Mouse (Mus musculus): Measurements from ENCODE around the gene Amdhd1.
"Not testable (repeated sequence)": the region's sequence is repeated elsewhere in the genome, so short reads cannot be mapped to it uniquely, and the experiment has no call there.

Amdhd1 gene

DNA sequence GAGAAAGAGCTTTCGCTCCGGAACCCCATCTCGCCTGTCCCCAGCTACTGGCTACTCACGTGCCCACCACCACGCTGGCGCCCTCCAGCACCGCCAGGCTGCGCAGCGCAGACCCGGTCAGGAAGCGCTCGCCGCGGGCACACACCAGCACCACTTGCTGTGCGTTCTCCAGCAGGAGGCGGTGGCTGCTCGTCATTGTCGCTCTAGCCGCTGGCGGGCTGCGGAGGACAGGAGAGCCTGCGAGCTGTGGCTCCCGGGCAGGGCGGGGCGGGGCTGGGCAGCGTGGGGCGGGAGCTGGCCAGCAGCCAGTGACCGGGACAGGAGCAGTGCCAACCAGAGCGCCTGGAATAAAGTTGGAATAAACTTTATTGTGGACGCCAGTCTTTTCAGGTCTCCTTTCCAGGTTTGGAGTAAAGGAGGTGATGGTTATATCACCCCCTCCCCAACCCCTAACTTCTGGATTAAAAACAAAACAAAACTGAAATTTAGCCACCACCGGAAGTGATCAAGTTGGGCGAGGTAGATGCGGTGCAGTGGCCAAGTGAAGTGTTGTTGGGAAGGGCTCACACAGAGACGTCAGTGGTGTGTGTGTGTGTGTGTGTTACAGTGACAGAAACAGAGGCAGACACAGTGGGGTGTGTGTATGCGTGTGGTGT is at the start of gene Amdhd1:
TSS of gene Amdhd1 (minus strand) at position 259 of the 656 bp plus-strand sequence.
- peak; percentile 89 for DNase-seq (ENCODE audit: low read depth, low spot score)

DNA sequence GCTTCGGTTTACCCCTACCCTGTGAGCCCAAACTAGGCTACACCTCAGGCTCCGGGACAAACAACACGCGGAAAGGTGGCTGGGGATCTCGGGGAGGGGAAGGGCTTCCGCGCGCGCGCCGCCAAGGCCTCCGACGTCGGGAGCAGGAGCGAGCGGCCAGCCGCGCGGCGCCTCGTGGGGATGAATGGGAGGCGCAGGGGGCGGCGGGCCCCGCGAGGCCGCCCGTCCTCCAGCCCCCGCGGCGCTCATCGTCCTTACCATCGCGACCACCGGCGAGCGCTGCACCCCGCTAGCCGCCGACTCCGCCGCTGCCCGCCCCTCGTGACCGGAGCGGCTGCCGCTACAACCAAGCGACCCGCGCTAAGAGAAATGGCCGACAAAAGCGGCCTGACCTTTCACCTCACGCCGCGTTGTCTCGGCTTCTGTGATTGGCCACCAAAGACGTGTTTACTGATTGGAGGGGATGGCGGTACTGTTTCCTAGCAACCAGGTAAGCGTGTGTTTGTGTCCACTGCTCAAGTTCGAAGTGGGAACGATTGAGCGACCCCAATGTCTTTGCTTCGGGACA is 49.5 kb upstream of the Amdhd1 start, which contains the start of gene Snrpf:
TSS of gene Snrpf (minus strand) at position 426 of the 568 bp plus-strand sequence.
- DNase-seq (ENCODE audit: low read depth, low spot score): peak; percentile 93

DNA sequence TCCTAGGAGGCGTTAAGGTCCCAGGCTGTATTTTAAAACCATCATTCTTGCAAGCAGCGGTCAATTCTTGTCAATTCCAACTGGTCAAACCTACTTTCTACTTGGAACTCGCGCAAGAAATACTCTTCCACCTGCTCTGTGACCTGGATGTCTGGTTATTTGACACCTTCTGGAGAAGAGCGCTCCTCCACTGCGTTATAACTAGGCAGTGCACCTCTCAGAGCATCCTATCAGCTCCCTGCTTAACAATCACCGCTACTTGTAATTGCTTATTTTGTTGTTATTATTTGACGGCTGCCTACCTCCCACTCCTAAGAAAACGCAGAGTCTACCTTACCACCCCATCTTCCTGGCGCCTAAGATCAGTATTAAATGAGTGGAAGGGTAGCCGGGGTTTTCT is 49.0 kb upstream of the Amdhd1 start:
- no peak for DNase-seq (ENCODE audit: low read depth, low spot score)

DNA sequence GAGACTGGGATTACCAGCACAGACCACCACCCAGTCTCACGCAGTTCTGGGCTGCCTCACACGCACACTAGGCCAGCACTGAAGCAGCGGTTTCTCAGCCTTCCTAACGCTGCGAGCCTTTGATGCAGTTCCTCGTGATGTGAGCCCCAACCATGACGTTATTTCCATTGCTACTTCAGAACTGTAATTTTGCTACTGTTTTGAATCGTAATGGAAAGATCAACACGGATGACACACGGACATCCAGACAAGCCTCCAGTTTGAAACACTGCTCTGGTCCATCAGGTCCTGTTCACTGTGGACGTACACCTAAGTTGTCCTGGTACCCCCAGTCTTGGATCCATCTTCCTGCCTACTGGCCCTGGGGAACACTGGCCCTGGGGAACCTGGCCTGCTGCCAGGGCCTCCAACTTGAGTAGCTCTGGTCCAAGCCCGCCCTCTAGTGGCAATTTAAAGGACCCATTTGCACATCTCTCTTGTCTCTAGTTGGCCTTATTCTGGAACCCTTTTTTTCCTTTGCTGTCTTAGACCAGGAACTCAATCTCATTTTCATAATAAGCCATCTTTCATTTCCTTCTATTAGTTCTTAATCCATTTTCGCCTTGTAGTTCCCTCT is 37.5 kb upstream of the Amdhd1 start:
- peak; percentile 79 for DNase-seq (ENCODE audit: low read depth, low spot score)

DNA sequence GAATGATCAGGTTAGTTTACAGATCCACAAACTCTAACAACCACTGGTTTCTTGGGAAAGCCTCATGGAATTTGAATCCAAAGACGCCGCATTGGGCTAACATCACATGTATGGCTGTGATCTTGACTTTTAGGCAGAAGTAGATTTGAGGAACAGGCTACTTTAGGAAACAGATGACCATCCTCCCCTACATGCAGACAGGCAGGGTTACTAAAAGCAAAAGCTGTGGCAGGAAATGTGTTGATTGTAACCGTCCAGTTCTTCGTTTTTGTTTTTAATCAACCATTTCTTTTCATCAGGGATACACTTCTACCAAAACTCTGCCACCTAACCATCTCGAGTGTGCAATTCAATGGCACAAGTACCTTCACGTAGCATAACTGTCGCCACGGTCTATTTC is 36.1 kb upstream of the Amdhd1 start:
- DNase-seq (ENCODE audit: low read depth, low spot score): no peak

DNA sequence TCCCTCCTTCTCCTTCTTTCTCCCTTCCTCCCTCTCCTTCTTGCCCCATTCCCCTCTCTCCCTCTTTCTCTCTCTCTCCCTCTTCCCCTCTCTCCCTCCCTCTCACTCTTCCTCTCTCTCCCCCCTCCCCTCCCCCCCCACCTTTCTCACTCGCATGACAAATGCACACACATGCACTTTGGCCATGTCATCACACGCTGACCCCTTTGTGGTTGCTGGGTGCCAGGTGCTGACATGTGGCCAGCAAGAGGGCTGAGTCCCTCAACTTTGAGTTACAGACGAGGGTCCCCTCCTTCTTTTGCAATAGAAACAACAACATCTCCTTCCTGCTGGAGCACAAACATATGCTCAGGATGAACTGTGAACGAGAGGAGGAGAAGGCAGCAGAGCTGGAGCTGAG is 35.1 kb upstream of the Amdhd1 start:
- no peak for DNase-seq (ENCODE audit: low read depth, low spot score)

DNA sequence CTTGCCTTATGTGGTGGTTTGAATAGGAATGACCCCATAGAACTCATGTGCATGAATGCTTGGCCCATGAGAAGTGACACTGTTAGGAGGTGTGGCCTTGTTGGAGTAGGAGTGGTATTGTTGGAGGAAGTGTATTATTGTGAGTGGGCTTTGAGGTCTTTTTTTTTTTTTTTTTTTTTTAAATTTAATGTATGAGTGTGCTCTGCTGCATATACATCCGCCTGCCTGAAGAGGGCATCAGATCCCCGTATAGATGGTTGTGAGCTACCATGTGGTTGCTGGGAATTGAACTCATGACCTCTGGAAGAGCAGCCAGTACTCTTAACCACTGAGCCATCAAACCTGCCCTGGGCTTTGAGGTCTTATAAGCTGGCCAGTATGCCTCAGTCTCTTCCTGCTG is 32.4 kb upstream of the Amdhd1 start:
- no peak for DNase-seq (ENCODE audit: low read depth, low spot score)

DNA sequence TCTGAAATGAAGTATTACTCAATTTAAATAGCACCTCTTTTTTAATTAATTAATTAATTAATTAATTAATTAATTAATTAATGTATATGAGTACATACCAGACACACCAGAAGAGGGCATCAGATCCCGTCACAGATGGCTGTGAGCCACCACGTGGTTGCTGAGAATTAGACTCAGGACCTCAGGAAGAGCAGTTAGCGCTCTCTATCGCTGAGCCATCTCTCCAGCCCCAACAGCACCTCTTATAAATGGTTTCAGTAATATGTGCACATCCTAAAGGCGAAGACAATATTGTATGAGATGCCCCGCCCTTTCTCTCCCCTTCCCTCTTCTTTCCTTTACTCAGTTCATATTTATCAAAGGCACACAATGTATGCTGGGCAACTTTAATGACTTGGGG is 28.8 kb upstream of the Amdhd1 start:
- DNase-seq (ENCODE audit: low read depth, low spot score): no peak

DNA sequence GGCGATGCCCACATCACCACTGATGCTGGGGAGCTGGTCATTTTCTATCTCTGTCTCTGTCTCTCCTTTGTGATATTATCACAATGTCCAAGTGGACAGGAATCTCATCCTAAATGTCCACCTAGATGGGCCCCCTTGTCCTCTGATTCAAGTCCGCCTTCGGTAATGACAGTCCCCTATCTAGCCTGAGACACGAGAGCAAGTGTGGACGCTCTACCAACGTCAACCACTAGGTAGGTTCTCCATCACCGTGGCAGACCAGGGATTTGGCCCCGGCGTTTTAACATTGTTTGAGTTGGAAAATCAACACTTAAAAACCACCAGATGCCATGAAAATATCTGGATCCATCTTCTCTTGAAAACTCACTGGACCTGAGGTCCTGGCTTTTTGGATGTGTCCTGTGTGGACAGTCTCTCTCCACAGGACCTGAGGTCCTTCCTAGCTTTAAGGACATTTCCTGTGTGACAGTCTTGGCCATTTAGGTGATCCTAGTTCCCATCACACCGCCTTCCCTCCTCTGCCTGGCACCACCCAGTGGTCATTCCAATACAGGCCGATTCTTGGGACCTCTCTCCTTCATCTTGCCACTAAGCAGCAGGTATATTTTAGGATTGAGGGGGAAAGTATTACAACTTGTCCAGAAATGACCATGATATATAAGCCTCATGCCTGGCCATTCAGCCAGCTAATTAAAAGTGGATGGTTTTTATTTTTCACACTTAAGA is 28.2 kb upstream of the Amdhd1 start:
- no peak for DNase-seq (ENCODE audit: low read depth, low spot score)

DNA sequence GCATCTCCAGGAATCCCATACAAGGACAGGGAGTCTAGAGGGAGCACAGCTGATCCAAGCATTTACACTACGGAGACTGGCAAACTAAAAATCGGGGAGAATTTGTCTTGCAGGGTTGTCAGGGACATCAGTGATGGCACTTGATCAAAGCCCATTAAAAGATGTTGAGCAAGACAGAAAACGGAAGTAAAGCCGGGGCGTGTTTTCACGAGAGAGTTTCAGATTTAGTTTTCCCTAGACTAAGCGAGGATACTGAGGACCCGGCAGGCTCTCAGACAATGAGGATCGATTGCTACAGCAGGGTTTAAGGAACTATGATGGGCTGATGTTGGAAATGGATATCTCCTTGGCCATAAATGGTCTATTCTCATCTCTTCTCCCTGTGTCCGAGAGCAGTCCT is 27.2 kb upstream of the Amdhd1 start:
- DNase-seq (ENCODE audit: low read depth, low spot score): no peak

DNA sequence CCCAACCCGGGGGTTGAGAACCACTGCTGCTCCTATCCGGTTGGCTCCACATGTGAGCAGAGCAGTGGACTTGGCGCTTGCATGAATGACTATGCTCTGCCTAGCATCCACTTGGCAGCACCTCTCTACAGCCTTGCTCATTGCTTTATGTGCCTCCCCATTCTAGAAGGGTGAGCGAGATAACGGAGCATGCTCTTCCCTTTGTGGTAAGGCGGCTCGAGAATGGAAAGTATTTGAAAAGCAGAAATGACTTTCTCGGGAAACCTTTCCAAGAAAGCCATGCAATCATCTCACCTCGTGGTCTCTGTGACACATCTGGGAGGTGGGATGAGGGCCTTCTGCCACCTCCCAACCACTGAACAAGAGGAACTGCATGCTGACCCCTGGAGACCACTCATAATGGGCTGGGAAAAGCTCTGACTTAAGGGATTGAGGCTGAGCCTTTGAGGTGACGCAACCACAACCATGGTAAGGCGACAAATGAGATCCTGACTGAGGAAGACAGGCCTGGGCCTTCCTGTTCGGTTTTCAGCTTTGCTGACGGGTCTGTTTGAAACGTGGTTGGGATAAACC is 24.8 kb upstream of the Amdhd1 start:
- DNase-seq (ENCODE audit: low read depth, low spot score): no peak

DNA sequence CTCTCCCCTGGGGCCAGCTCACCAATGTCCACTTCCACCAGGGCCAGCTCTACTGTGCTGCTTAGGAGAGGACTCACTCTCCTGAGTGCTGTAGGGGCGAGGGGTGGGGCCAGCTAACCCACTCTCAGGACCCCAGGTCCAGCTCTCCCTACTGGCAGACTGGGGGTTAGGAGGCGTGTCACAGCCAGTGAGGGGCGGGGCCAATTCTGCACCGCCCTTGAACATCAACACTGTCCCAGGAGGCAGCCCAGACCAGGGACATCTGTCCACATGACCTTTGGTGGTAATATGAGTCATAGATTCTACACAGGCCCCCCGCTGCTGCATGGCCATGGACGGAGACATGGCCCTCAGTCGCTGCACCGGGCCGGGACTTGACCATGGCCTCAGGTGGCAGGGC is 20.0 kb upstream of the Amdhd1 start:
- DNase-seq (ENCODE audit: low read depth, low spot score): no peak

DNA sequence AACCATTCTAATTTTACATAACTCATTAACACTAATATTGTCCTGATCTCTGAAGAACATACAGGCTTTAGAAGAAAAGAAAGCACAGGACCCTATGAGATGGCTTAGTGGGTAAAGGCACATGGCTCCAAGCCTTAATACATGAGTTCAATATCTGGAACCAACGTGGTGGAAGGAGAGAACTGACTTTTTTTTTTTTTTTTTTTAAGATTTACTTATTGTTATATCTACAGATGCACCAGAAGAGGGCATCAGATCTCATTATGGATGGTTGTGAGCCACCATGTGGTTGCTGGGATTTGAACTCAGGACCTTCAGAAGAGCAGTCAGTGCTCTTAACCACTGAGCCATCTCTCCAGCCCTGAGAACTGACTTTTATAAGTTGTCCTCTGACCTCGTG is 18.1 kb upstream of the Amdhd1 start:
- not testable (repeated sequence) for DNase-seq (ENCODE audit: low read depth, low spot score)

DNA sequence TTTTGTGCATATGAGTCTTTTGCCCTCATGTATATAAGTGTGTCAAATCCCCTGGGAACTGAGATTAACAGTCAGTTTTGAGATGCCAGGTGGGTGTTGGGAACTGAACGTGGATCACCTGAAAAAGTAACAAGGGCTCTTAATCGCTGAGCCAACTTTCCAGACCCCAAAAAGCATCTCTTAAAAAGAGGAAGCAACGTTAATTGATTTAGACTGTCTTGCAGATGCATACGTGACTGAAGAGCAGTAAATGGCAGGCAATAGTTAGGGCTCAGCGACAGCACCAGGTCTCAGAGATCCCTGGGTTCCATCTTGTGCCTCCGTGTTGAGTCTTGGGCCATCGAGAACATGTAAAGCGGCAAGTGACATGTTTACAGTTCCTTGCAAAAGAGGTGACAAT is 12.8 kb upstream of the Amdhd1 start:
- DNase-seq (ENCODE audit: low read depth, low spot score): no peak

DNA sequence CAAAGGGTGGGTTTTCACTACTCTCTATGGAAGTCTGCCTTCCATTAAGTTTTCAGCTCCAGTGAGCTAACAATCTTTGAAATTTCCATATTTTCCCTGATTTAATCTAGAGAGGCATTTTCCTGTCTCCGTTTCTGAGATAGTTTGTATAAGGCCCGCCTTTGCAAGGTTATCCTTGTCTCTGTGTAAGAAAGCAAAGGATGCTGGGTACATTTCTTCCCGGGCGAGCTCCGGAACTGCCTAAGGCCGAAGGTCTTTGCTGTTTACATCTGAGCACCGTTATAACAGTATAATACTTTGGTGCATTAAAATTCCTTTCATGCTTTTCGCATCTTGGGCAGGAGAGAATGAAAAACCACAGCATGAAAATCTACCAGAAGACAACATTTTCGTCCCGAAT is 10.0 kb upstream of the Amdhd1 start:
- DNase-seq (ENCODE audit: low read depth, low spot score): no peak

DNA sequence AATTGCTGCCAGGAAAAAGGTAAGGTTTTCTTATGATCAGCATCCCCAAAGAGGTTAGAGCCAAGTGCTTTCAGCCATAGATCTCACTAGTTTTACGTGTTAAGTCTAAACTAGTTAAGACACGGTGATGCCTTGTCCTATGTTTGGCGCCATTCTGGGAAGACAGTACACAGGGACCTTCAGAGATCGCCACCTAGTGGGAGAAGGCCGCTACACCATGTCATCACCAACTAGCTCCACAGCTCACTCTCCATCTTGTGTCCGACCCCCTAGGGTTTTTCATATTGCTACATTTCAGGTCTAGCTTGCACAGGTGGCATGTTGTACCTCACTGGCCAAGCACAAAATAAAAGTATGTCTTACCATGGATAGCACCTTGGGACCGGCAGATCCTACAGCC is 9.2 kb upstream of the Amdhd1 start:
- peak; percentile 77 for DNase-seq (ENCODE audit: low read depth, low spot score)

DNA sequence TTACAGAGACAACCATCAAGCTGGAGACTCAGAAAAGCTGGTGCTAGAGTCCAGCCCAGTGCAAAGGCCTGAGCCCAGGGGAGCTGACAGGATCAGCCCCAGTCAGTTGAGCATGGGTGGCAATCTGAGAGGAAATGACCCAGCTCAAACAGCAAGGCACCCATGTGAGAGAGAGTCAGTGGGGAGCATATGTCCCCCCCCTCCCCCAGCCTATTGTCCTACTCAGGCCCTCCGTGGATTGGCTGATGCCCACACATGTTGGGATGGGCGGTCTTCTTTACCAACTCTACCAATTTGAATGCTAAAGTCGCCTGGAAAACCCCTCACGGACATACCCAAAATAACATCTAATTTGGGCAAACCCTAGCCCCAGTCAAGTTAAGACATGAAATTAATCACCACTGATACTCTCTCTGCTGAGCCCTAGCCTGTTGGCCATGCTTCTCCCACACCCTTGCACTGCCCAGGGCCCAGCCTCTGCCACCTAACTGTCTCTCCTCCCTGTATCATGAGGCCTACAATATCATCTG is 8.0 kb upstream of the Amdhd1 start:
- DNase-seq (ENCODE audit: low read depth, low spot score): no peak

DNA sequence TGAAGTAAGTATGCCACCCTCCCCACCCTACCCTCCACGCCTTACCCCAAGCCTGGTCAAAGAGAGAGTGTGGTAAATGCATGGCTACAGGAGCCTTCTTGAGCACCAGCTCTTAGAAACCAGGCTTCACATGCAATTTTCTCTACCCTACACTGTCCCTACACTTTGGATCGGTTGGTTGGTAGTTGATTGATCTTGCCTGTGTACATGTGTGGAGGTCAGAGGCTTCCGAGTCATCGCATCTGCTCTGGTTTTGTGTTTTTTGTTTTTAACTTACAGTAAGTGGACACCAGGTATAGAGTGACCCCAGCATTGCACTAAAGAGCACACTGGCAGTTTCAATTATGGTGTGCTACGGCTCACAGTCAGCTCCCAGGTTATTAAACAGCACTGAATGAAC is 4.3 kb upstream of the Amdhd1 start:
- DNase-seq (ENCODE audit: low read depth, low spot score): no peak

DNA sequence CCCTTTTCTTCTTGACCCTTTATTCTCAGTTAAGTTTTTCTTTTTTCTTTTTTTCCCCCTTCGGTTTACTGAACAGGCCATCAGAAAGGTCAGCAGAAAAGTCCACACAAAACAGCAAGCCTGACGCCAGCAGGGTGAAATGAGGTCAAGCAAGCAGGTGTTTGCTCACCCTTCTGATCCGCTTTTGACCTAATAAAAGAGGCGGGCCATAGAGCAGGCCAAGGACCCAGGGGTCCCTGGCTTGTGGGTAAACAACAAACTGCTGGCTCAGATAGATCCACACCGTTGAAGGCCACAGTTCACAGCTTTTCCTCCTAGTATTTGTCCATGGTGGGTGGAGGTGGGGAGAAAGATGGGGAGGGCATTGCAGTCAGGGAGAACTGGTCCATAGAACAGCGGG is 3.3 kb upstream of the Amdhd1 start:
- DNase-seq (ENCODE audit: low read depth, low spot score): no peak

DNA sequence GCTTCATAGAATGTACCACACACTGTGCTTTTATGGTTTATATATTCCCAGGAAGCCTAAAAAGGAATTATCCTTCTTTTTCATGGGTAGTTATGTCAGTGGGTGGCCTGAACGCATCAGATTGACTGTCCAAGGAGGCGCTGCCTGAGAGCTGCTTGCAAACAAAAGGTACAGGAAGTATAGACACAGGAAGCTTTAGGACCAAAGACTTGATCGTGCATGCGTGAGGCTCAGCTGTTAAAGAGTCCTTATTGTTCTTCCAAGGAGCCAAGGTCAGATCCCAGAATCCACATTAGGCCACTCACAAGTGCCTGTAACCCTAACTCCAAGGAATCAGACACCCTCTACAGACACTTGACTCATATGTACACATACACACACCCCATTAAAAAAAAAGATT is 2.5 kb upstream of the Amdhd1 start:
- DNase-seq (ENCODE audit: low read depth, low spot score): no peak

DNA sequence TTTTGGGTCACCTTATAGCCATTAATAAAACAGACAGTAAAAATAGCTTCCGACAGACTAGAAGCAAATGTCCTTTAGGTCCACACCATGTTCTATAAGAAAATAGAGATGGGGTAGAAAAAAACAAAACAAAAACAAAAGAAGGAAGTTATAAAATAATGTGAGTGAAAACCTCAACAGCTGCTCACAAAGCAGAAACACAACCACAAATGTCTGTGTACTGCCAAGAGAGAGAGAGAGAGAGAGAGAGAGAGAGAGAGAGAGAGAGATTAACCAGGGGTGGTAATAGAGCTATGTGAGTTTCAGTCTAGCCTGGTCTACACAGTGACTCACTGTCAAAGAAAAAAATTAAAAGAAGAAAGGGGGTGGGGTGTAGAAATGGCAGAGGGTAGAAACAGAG is 1.8 kb upstream of the Amdhd1 start:
- peak; percentile 51 for DNase-seq (ENCODE audit: low read depth, low spot score)

Measured in CD4-positive helper T cell, adult 2 months (primary cell).